Mouse (Mus musculus) lung, postnatal 4 days (tissue): ENCODE measurements around the gene Rab24.

ENCODE experiments used
- DNase-seq, 2 experiments: peaks; one replicate each; pipeline ENCODE4 v3.0.0; 2021

Rab24 gene

GRCm38 (mm10) chr13:55321434-55322129 lies at the start of gene Rab24:
Rab24 (minus strand) TSS chr13:55321946.
- DNase-seq: peak; percentile 92 to 94

GRCm38 (mm10) chr13:55371007-55371681 lies 49.4 kb upstream of the Rab24 start:
- no peak for DNase-seq

- peak; percentile 23 to 37 for DNase-seq
Observed at GRCm38 (mm10) chr13:55370234-55370633, 48.5 kb upstream of the Rab24 start.

- peak; percentile 53 to 61 for DNase-seq
Observed at GRCm38 (mm10) chr13:55369531-55370114, 47.9 kb upstream of the Rab24 start, which contains the start of gene Rgs14. Rgs14 (plus strand) TSS chr13:55369732.

- no peak for DNase-seq
Observed at GRCm38 (mm10) chr13:55368401-55368800, 46.7 kb upstream of the Rab24 start.

- peak; percentile 96 to 99 for DNase-seq
Observed at GRCm38 (mm10) chr13:55362453-55363060, 40.8 kb upstream of the Rab24 start, which contains the start of gene Lman2. Lman2 (minus strand) TSS chr13:55362783.

- no peak for DNase-seq
Observed at GRCm38 (mm10) chr13:55361974-55362452, 40.3 kb upstream of the Rab24 start.

- no peak for DNase-seq
Observed at GRCm38 (mm10) chr13:55361145-55361544, 39.4 kb upstream of the Rab24 start.

GRCm38 (mm10) chr13:55346745-55347144 lies 25.0 kb upstream of the Rab24 start:
- no peak for DNase-seq

GRCm38 (mm10) chr13:55344286-55344685 lies 22.5 kb upstream of the Rab24 start:
- no peak for DNase-seq

GRCm38 (mm10) chr13:55342469-55342868 lies 20.7 kb upstream of the Rab24 start:
- no peak for DNase-seq

- DNase-seq: no peak
Observed at GRCm38 (mm10) chr13:55339259-55339658, 17.5 kb upstream of the Rab24 start.

GRCm38 (mm10) chr13:55338131-55339054 lies 16.6 kb upstream of the Rab24 start:
- DNase-seq: no peak

GRCm38 (mm10) chr13:55337341-55337975 lies 15.7 kb upstream of the Rab24 start:
- DNase-seq: no peak

GRCm38 (mm10) chr13:55335701-55336100 lies 14.0 kb upstream of the Rab24 start:
- DNase-seq: no peak

GRCm38 (mm10) chr13:55332331-55332730 lies 10.6 kb upstream of the Rab24 start:
- no peak for DNase-seq

GRCm38 (mm10) chr13:55330567-55331400 lies 9.0 kb upstream of the Rab24 start:
- DNase-seq: peak in 1 of 2 experiments; percentile 12

- DNase-seq: peak; percentile 88 to 92
Observed at GRCm38 (mm10) chr13:55329683-55330566, 8.2 kb upstream of the Rab24 start, which contains the start of gene Mxd3. Mxd3 (minus strand) TSS chr13:55329823.

- peak; percentile 35 to 65 for DNase-seq
Observed at GRCm38 (mm10) chr13:55329109-55329682, 7.5 kb upstream of the Rab24 start.
